Mouse (Mus musculus) liver, embryonic 14.5 days (tissue): ENCODE measurements at regions not wholly inside any gene's neighbourhood (a gene's known extent, or its start where the extent isn't known, plus 50 kb on each side); places are given as distances from the start of the nearest gene placed in this dataset.

Source experiments
- ATAC-seq: fragments of 200-750 bp; cut with Nextera tagmentation; 2 replicates; pipeline ENCODE4 v1.8.0; 2017; ENCODE audit warnings: moderate number of reproducible peaks, mild to moderate bottlenecking, moderate library complexity; ENCODE audit not compliant: insufficient read depth
- DNase-seq, 3 experiments: peaks; one replicate each; pipeline ENCODE4 v3.0.0-alpha.2; 2012 to 2013; ENCODE audit warnings: low read depth in 3 of 3, low spot score in 3 of 3
- H3K27ac ChIP-seq: fragments of 300-500 bp; sonication (generic); 2 replicates; pipeline ENCODE4 v1.5.1; 2014; ENCODE audit warnings: moderate library complexity, mild to moderate bottlenecking, control low read depth, inconsistent platforms
- H3K27me3 ChIP-seq: fragments of 300-500 bp; sonication (generic); 2 replicates; pipeline ENCODE4 v1.6.1; 2014; ENCODE audit warnings: mild to moderate bottlenecking, low read length, moderate library complexity; ENCODE audit not compliant: control insufficient read depth, insufficient read depth
- H3K36me3 ChIP-seq: fragments of 300-500 bp; sonication (generic); replicated peaks from 2 replicates; pipeline ENCODE4 v1.6.1; 2014; ENCODE audit warnings: low read depth; ENCODE audit not compliant: control insufficient read depth, insufficient read depth
- H3K4me1 ChIP-seq, 2 experiments: fragments of 200-500 bp in 1 of 2; fragments of 300-500 bp in 1 of 2; sonication (generic) in 1 of 2; replicated peaks; 2 replicates each; pipeline ENCODE4 v1.6.1; 2012 to 2014; ENCODE audit warnings: antibody characterized with exemption in 1 of 2, inconsistent platforms in 1 of 2, low read length in 1 of 2; ENCODE audit not compliant: control insufficient read depth in 2 of 2, insufficient read depth in 2 of 2
- H3K4me2 ChIP-seq: fragments of 300-500 bp; sonication (generic); 2 replicates; pipeline ENCODE4 v1.6.1; 2014; ENCODE audit warnings: low read depth, mild to moderate bottlenecking, control low read depth, moderate library complexity
- H3K4me3 ChIP-seq, 2 experiments: fragments of 200-500 bp in 1 of 2; fragments of 300-500 bp in 1 of 2; sonication (generic) in 1 of 2; 2 replicates each; pipeline ENCODE4 v1.5.1; 2012 to 2014; ENCODE audit warnings: low read depth in 2 of 2, low read length in 2 of 2, mild to moderate bottlenecking in 2 of 2, control low read depth in 1 of 2, inconsistent platforms in 1 of 2, moderate library complexity in 1 of 2; ENCODE audit not compliant: insufficient read depth in 1 of 2
- H3K9ac ChIP-seq: fragments of 300-500 bp; sonication (generic); replicated peaks from 2 replicates; pipeline ENCODE4 v1.6.1; 2014; ENCODE audit warnings: mild to moderate bottlenecking, control low read depth, moderate library complexity
- H3K9me3 ChIP-seq: fragments of 300-500 bp; sonication (generic); 2 replicates; pipeline ENCODE4 v1.6.1; 2016; ENCODE audit warnings: low read length, mixed read lengths; ENCODE audit not compliant: control insufficient read depth
- CTCF ChIP-seq: IDR thresholded peaks from 2 replicates; pipeline ENCODE4 v1.5.1; 2016; ENCODE audit warnings: antibody characterized with exemption, low read depth, control low read depth
- EP300 ChIP-seq: IDR thresholded peaks from 2 replicates; pipeline ENCODE4 v1.6.1; 2016; ENCODE audit warnings: antibody characterized with exemption, low read depth
- WGBS: fragments of 180-500 bp; shearing (Covaris S2); extraction: QIAGEN DNeasy Blood & Tissue Kit; methylation state at CpG from one replicate; pipeline ENCODE4 v1.1.7; 2014; ENCODE audit not compliant: insufficient replicate concordance; 5-methylcytosine and 5-hydroxymethylcytosine counted together

DNA sequence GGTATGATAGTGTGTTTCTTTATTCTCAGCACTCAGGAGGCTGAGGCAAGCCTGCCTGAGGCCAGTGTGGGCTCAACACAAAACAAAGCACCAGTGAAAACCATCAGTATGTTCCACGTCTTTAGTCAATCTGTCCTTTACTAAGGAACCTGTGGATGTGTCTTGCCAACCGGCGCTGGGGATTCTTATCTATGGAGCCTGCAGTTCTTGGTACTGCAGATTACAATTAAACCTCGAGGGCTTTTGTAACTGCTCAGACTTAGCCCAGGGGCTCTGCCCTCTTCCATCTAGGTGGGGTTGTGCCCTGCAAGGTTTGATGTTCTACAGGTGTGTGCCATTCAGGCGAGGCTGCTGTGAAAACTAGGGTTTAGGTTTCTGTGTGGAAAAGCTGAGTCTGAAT, 145.1 kb upstream of the Opcml start:
- Histone ChIP-seq H3K36me3 (no peaks in the 10 kb centered on the region), H3K4me1 (peaks cover 0 to 8% of the 10 kb centered on the region in 2 experiments; a peak in 3 of 4 replicates), H3K27ac (no peak overlapping the region), H3K9ac (no peak overlapping the region), H3K4me3 (no peak overlapping the region), H3K4me2 (no peak overlapping the region), H3K9me3 (no peaks in the 10 kb centered on the region), H3K27me3 (no peaks in the 10 kb centered on the region)
- no peak for ATAC-seq
- whole genome bisulfite sequencing = 31% methylated on average over 5 of the region's 5 CpGs
- TF ChIP-seq CTCF (no peak), EP300 (no peak)
- DNase-seq = no peak

DNA sequence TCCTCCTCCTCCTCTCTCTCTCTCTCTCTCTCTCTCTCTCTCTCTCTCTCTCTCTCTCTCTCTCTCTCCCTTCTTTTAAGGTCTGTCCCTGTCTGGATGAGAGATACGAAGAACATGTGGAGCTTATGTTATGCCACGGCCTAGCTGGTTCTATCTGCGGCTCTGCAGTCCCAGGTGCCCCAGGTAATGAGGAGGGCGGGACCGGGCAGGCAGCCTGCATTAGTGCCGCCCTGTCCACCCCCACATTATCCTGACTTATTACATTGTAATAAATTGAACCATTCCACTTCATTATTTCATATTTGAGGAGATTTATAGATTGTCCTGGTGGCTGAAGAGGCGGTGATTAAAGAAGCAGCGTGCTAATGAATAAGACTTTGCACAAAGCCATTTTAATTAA, 144.5 kb upstream of the Opcml start:
- ATAC-seq (no peak), DNase-seq (no peak)
- Histone ChIP-seq H3K4me2 (no peak overlapping the region), H3K27me3 (no peaks in the 10 kb centered on the region), H3K36me3 (no peaks in the 10 kb centered on the region), H3K9me3 (no peaks in the 10 kb centered on the region), H3K4me1 (peaks cover 0 to 8% of the 10 kb centered on the region in 2 experiments; a peak in 3 of 4 replicates), H3K9ac (no peak overlapping the region), H3K4me3 (no peak overlapping the region), H3K27ac (no peak overlapping the region)
- no peak for TF ChIP-seq CTCF
- no peak for TF ChIP-seq EP300
- 77% methylated on average over 8 of the region's 8 CpGs for whole genome bisulfite sequencing

DNA sequence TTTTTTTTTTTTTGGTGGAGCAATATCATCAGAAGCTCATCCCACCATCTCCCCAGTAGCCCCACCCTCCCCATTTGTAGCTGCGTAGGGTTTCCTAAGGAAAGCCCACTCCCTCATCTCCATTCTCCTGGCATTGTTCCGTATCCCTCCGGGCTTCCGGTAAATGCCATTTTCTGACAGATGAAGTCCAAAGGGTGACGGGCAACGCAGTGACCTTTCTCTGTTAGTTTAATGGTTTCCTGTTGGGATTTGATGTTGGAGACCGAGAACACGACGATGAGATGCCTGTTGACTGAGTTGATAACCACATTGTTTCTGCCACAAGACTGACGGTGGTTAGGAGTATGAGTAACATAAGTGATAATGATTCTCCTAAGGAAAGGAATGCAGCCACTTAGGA, 143.6 kb upstream of the Opcml start:
- DNase-seq (no peak), ATAC-seq (no peak)
- Histone ChIP-seq H3K4me2 (no peak overlapping the region), H3K36me3 (no peaks in the 10 kb centered on the region), H3K27me3 (no peaks in the 10 kb centered on the region), H3K9ac (no peak overlapping the region), H3K9me3 (no peaks in the 10 kb centered on the region), H3K4me1 (peaks cover 0 to 8% of the 10 kb centered on the region in 2 experiments; a peak in 3 of 4 replicates), H3K4me3 (no peak overlapping the region), H3K27ac (no peak overlapping the region)
- 25% methylated on average over 10 of the region's 10 CpGs for WGBS
- TF ChIP-seq EP300 (no peak), CTCF (no peak)

DNA sequence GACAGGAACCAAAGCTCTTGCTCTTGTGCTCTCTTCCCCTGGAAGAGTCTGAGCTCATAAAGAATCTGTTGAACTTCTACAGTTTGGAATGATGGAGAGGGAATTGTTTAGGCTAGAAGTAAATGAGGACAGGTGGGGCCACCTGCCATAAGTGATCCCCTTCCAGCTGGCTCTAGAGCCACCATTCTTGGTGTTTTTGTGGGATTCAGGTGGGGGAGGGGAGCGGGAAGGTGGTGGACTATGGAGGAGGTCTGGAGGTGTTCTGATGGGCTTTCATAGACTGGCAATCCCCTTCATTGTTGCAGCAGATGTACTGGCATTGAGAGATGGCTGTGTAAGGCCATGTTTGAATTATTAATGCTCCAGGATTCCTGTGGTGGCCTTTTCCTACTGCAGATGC, 132.6 kb upstream of the Opcml start:
- Histone ChIP-seq H3K27ac (no peak overlapping the region), H3K36me3 (no peaks in the 10 kb centered on the region), H3K9ac (no peak overlapping the region), H3K27me3 (no peaks in the 10 kb centered on the region), H3K4me1 (no peaks in the 10 kb centered on the region; a peak in 1 of 4 replicates), H3K9me3 (no peaks in the 10 kb centered on the region), H3K4me3 (no peak overlapping the region), H3K4me2 (no peak overlapping the region)
- DNase-seq = no peak
- TF ChIP-seq CTCF = no peak
- no peak for TF ChIP-seq EP300
- no peak for ATAC-seq
- WGBS = 72% methylated on average over 1 of the region's 1 CpGs

DNA sequence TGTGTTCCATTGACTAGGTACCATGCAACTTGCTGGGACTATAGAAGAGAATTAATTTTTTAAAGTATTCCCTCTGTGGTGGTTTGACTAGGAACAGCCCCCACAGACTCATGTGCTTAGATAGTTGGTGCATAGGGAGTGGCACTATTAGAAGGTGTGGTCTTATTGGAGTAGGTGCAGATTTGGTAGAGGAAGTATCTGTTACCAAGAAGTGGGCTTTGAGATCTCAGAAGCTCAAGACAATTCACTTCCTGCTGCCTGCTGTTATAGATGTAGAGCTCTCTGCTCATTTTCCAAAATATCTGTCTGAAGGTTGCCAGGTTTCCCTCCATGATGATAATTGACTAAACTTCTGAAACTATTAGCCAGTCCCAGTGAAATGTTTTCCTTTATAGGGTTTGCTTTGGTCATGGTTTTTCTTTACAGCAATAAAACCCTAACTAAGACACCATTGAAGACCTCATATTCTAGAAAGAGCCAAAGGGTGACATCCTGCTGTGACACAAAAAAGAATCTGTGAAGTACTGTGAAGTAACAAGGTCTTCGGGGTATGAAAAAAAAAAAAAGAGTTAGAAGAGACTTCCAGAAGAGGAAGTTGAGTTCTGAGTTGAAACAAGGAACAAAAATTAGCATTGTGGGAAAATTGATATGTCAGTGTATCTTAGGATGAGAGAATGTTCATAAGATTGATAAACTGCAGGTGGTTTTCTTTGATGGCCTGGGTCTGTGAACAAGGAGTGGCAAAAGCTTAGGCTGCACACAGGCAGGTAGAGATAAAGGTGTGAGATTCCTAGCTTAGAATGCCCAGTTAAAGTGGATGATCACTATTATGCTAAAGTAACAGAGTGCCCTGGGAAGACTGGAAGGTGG, 128.9 kb upstream of the Opcml start:
- ATAC-seq = no peak
- no peak overlapping the region for H3K27ac ChIP-seq

More for the DNA sequence above, 128.9 kb upstream of the Opcml start:
- no peaks in the 10 kb centered on the region for H3K27me3 ChIP-seq
- no peak overlapping the region for H3K9ac ChIP-seq
- no peak overlapping the region for H3K4me2 ChIP-seq
- 29% methylated on average over 1 of the region's 1 CpGs for WGBS
- TF ChIP-seq EP300 = no peak
- no peak for TF ChIP-seq CTCF
- H3K9me3 ChIP-seq = no peaks in the 10 kb centered on the region
- DNase-seq = no peak
- peaks cover 17 to 29% of the 10 kb centered on the region in 2 experiments for H3K4me1 ChIP-seq
- no peak overlapping the region for H3K4me3 ChIP-seq
- no peaks in the 10 kb centered on the region for H3K36me3 ChIP-seq
